Mouse (Mus musculus) left cerebral cortex, adult 6 months (tissue): ENCODE results near the gene Olfr206. TPM values are rescaled to one million over a fixed set of nuclear protein-coding genes. Genes with fewer than 3 reads are reported as not detected.

Experiments
- long read RNA-seq, 2 experiments: library from polyadenylated mRNA; unstranded; transcript quantifications; one replicate each; pipeline ENCODE4 v2.0.0; 2019 to 2020
- polyA plus RNA-seq: library from polyadenylated mRNA; unstranded; fragments of <200 nt; fragmentation: Nextera tagmentation; gene quantifications from 2 replicates; pipeline ENCODE4 v1.2.3, GENCODE M21; 2021

The Olfr206 gene
- polyA plus RNA-seq, result not detected in 2 replicates
- long read RNA-seq, experiment 1, result 0 reads
- long read RNA-seq, experiment 2, result 0 reads

GRCm38 (mm10) chr16:59349146-59349545 is at the start of gene Olfr206:
Gene Olfr206 (minus strand): TSS chr16:59349246.

GRCm38 (mm10) chr16:59363893-59364292 is 14.8 kb upstream of the Olfr206 start, which contains the start of gene Olfr209:
Gene Olfr209 (minus strand): TSS chr16:59363993.

GRCm38 (mm10) chr16:59331038-59331437 is 18.0 kb downstream of the Olfr206 start, which contains the start of gene Olfr205:
Gene Olfr205 (minus strand): TSS chr16:59331138.

GRCm38 (mm10) chr16:59318148-59318547 is 30.9 kb downstream of the Olfr206 start, which contains the start of gene Olfr204:
Gene Olfr204 (minus strand): TSS chr16:59318248.

GRCm38 (mm10) chr16:59298581-59298980 is 50.5 kb downstream of the Olfr206 start, which contains the start of gene Olfr203:
Gene Olfr203 (plus strand): TSS chr16:59298881.

Other genes starting within 250 kb of the Olfr206 start
- gene Olfr193, start 237.4 kb downstream of the Olfr206 start, polyA plus RNA-seq, result not detected in 2 replicates
- gene Olfr194, start 228.2 kb downstream of the Olfr206 start, polyA plus RNA-seq, result not detected in 2 replicates
- not detected in 2 replicates for gene Olfr195, start 202.2 kb downstream of the Olfr206 start, polyA plus RNA-seq
- gene Olfr196, start 178.8 kb downstream of the Olfr206 start, polyA plus RNA-seq, result not detected in 2 replicates
- not detected in 2 replicates for gene Olfr198, start 145.7 kb downstream of the Olfr206 start, polyA plus RNA-seq
- gene Olfr199, start 129.5 kb downstream of the Olfr206 start, polyA plus RNA-seq, result not detected in 2 replicates
- gene Olfr201, start 76.6 kb downstream of the Olfr206 start, polyA plus RNA-seq, result not detected in 2 replicates
- gene Olfr202, start 62.5 kb downstream of the Olfr206 start, polyA plus RNA-seq, result not detected in 2 replicates
- not detected in 2 replicates for gene Olfr203, start 50.4 kb downstream of the Olfr206 start, polyA plus RNA-seq
- gene Olfr204, start 31.0 kb downstream of the Olfr206 start, polyA plus RNA-seq, result not detected in 2 replicates
- gene Olfr205, start 18.1 kb downstream of the Olfr206 start, polyA plus RNA-seq, result not detected in 2 replicates
- gene Olfr209, start 14.7 kb upstream of the Olfr206 start, polyA plus RNA-seq, result not detected in 2 replicates
- gene Gabrr3, start 58.1 kb upstream of the Olfr206 start, polyA plus RNA-seq, result not detected in 2 replicates
- 11.1 and 11.9 TPM in 2 replicates for gene Riox2, start 122.5 kb upstream of the Olfr206 start, polyA plus RNA-seq